ENCODE assay signal across 28 mouse cellular contexts in the genomic region with DNA sequence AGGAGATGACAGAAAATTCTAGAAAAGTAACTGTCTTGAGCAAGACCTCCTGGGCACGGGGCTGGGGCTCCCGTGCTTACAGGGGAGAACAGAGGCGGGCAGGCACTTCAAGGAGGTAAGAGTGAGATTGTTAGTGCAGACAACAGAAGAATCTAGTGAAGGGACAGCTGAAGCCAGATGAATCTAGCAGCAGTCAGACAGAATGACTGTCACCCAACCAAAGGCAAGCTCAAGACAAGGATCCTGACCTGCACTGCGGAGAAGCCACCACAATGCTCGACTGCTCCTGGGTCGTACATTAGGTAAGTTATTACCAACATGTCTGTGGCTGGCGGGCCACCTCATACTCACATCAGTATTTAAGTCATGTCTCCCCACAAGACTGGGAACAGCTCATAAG.
"Had no signal": no experiment of that assay in that cellular context is flagged by ENCODE, and none has a peak within 500 bp of the region (broad histone marks: within the 10 kb centered on the region; RNA-seq: fewer than 3 reads in every experiment).

No protein-coding gene starts in this region.

- H3K36me3 ChIP-seq: embryonic facial prominence, embryonic 10.5 days; embryonic facial prominence, embryonic 12.5 days; embryonic facial prominence, embryonic 13.5 days; embryonic facial prominence, embryonic 15.5 days; forebrain, embryonic 12.5 days; forebrain, embryonic 15.5 days had no signal

- H3K27ac ChIP-seq: embryonic facial prominence, embryonic 10.5 days; embryonic facial prominence, embryonic 12.5 days; embryonic facial prominence, embryonic 13.5 days; embryonic facial prominence, embryonic 15.5 days; forebrain, embryonic 10.5 days; forebrain, embryonic 12.5 days; forebrain, embryonic 13.5 days; forebrain, embryonic 15.5 days; gastrocnemius, adult 2 months had no signal

- H3K9me3 ChIP-seq: embryonic facial prominence, embryonic 10.5 days; embryonic facial prominence, embryonic 12.5 days; embryonic facial prominence, embryonic 13.5 days; embryonic facial prominence, embryonic 15.5 days; forebrain, embryonic 10.5 days; forebrain, embryonic 12.5 days; forebrain, embryonic 13.5 days; forebrain, embryonic 15.5 days had no signal

- H3K4me3 ChIP-seq: embryonic facial prominence, embryonic 12.5 days; embryonic facial prominence, embryonic 13.5 days; embryonic facial prominence, embryonic 15.5 days; erythroblast, embryonic 14.5 days; gastrocnemius, adult 2 months had no signal

- H3K27me3 ChIP-seq: embryonic facial prominence, embryonic 12.5 days; embryonic facial prominence, embryonic 13.5 days; embryonic facial prominence, embryonic 15.5 days; forebrain, embryonic 13.5 days; forebrain, embryonic 15.5 days had no signal

- DNase-seq: cerebellum, adult 18-20 months; cerebellum, adult 2 months; cerebellum, adult 8-10 months; cerebellum, adult 9-10 months; cerebellum, adult 9-11 months; cerebellum, postnatal 10 days; cerebellum, postnatal 14 days; cerebellum, postnatal 25 days; cerebellum, postnatal 36 days; embryo, embryonic 11 days; forebrain, postnatal 0 days; gastrocnemius, adult 2 months; gastrocnemius, postnatal 10 days; gastrocnemius, postnatal 14 days; gastrocnemius, postnatal 25 days; gastrocnemius, postnatal 36 days; heart, adult 18-20 months had no signal

- H3K9ac ChIP-seq: embryonic facial prominence, embryonic 12.5 days; embryonic facial prominence, embryonic 13.5 days; embryonic facial prominence, embryonic 15.5 days; forebrain, embryonic 12.5 days; forebrain, embryonic 15.5 days; forebrain, postnatal 0 days had no signal

- ATAC-seq: forebrain, embryonic 13.5 days; forebrain, embryonic 14.5 days; forebrain, embryonic 15.5 days; forebrain, embryonic 16.5 days; forebrain, postnatal 0 days had no signal
